Mouse (Mus musculus): ENCODE results near the gene Elac2. TPM values are rescaled to one million over a fixed set of nuclear protein-coding genes. Genes with fewer than 3 reads are reported as not detected.

Elac2 gene
- polyA plus RNA-seq, 1 experiment from 2014 or later: 36.5 TPM

DNA sequence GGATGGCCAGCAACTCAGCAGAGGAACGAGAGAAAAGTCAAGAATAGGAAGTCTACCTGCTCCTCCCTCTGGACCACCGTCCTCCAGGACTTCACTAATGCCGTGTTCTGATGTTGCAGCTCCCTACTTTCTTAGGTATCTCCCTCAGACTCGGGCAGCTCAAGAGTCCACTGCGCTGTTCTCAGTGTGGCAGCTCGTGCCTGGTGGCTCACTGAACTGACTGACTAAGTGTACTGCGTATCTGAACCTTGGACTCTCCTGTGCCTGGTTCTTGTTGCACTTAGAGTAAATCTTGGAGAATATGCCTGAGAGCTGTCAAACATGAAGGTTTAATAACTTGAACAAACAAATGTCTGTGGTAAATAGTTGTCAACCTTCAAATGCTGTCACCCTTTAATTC is 53.4 kb downstream of the Elac2 start:
- no peak for DNase-seq (ENCODE audit: low spot score)
- WGBS: 87% methylated on average over 7 of the region's 7 CpGs
- H3K27me3 ChIP-seq (ENCODE audit: insufficient read depth, poor library complexity, severe bottlenecking): no peaks in the 10 kb centered on the region
- no peak overlapping the region for H3K27ac ChIP-seq
- 0 out of 2 replicates have a peak, but pooled peaks cover 7% of the 10 kb centered on the region for H3K4me1 ChIP-seq
- H3K4me3 ChIP-seq: no peak overlapping the region
- H3K9me3 ChIP-seq: no peaks in the 10 kb centered on the region
- H3K36me3 ChIP-seq: peaks cover 15% of the 10 kb centered on the region; the same call in 1 of the 2 replicates

GRCm38 (mm10) chr11:65038996-65039395 is 60.2 kb downstream of the Elac2 start:
- Histone ChIP-seq H3K9me3 (no peaks in the 10 kb centered on the region), H3K27me3 (ENCODE audit: insufficient read depth, poor library complexity, severe bottlenecking) (no peaks in the 10 kb centered on the region), H3K27ac (no peak overlapping the region), H3K4me1 (peaks cover 5% of the 10 kb centered on the region), H3K4me3 (no peak overlapping the region), H3K36me3 (peaks cover 11% of the 10 kb centered on the region; the same call in 1 of the 2 replicates)
- no peak for DNase-seq (ENCODE audit: low spot score)
- 40% methylated on average over 2 of the region's 2 CpGs for WGBS

DNA sequence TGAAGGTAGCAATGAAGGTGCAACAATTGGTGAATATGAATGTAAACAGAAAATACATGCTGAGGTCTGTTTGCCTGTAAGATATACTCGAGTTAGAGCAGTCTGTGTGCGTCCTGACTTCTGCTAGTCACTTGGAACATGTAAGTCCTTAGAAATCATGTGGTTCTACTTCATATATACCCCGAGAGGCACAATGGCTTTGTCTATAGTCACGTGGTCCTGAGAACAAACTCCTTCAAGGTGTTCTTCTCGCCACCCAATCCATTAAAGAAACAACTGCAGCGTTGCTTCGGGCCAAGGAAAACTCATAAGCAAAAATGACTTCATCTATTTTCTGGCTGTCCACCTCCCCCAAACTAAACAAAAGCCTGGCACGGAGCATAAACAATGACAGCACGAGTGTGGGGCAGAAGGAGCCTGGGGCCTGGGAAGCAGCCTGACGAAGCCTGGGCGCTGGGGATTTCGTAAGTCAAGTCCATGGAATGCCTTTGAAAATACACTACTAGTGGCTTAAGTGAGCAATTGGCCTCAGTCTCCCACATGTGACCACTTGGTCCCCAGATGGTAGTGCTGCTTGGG is 60.8 kb downstream of the Elac2 start:
- no peaks in the 10 kb centered on the region for H3K27me3 ChIP-seq (ENCODE audit: insufficient read depth, poor library complexity, severe bottlenecking)
- no peak for DNase-seq (ENCODE audit: low spot score)
- no peaks in the 10 kb centered on the region for H3K9me3 ChIP-seq
- peaks cover 11% of the 10 kb centered on the region; the same call in 1 of the 2 replicates for H3K36me3 ChIP-seq
- H3K4me3 ChIP-seq: no peak overlapping the region
- peaks cover 5% of the 10 kb centered on the region for H3K4me1 ChIP-seq
- no peak overlapping the region for H3K27ac ChIP-seq
- WGBS: 74% methylated on average over 12 of the region's 12 CpGs

- Histone ChIP-seq H3K4me1 (peaks cover 5% of the 10 kb centered on the region), H3K4me3 (no peak overlapping the region), H3K27ac (no peak overlapping the region), H3K9me3 (no peaks in the 10 kb centered on the region), H3K27me3 (ENCODE audit: insufficient read depth, poor library complexity, severe bottlenecking) (no peaks in the 10 kb centered on the region), H3K36me3 (0 out of 2 replicates have a peak, but pooled peaks cover 6% of the 10 kb centered on the region)
- DNase-seq (ENCODE audit: low spot score): no peak
- 86% methylated on average over 6 of the region's 6 CpGs for WGBS
Measured at GRCm38 (mm10) chr11:65040556-65040955, 61.7 kb downstream of the Elac2 start.

DNA sequence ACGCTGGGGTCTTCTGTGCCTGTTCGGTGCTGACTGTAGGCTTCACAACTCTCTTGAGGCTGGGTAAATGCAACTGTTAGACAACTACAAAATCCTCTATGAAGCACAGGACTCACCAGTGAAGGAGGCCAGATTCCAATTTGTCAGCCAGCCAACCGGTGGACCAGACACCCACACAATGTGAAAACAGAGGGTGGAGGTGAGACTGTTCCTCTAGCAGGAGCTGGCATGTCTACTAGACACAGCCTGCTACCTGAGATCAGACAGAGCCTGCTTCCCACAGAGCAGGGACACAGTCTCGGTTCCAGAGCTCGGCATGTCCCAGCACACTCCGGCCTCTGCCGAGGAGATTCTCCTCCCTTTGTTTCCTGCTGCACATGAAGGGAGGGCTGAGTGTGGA is 70.3 kb downstream of the Elac2 start:
- Histone ChIP-seq H3K27me3 (ENCODE audit: insufficient read depth, poor library complexity, severe bottlenecking) (no peaks in the 10 kb centered on the region), H3K9me3 (no peaks in the 10 kb centered on the region), H3K27ac (no peak overlapping the region), H3K4me1 (no peaks in the 10 kb centered on the region), H3K36me3 (peaks cover 10% of the 10 kb centered on the region; the same call in 1 of the 2 replicates), H3K4me3 (no peak overlapping the region)
- DNase-seq (ENCODE audit: low spot score): no peak
- WGBS: 83% methylated on average over 7 of the region's 7 CpGs

DNA sequence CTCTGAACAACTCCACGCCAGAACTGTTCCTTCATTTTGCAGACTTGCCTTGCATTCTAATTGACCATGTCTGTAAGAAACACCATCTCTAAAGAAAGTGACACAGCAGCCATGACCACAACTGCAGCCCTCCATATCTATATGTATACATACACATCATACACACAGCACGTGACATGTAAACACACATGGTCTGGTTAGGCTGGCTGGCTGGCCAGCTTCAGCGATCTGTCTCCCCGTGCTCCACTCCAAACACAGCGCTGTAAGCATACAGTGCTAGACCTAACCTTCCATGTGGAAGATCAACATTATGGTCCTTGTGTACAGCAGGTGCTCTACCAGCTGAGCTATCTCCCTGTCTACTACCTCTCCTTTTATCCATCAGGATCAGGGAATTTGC is 72.0 kb downstream of the Elac2 start:
- no peaks in the 10 kb centered on the region for H3K27me3 ChIP-seq (ENCODE audit: insufficient read depth, poor library complexity, severe bottlenecking)
- peaks cover 9% of the 10 kb centered on the region for H3K4me1 ChIP-seq
- H3K27ac ChIP-seq: no peak overlapping the region
- H3K4me3 ChIP-seq: no peak overlapping the region
- H3K36me3 ChIP-seq: peaks cover 10% of the 10 kb centered on the region; the same call in 1 of the 2 replicates
- 94% methylated on average over 5 of the region's 5 CpGs for WGBS
- DNase-seq (ENCODE audit: low spot score): no peak
- no peaks in the 10 kb centered on the region for H3K9me3 ChIP-seq

Other genes with a start within 250 kb of the Elac2 start
- 0.14 and 0.16 TPM in 2 replicates for gene 1700086D15Rik, start 180.9 kb downstream of the Elac2 start, polyA plus RNA-seq (2016; fragmentation: Nextera tagmentation; extraction: Ambion mirVana)
- gene Arhgap44, start 183.9 kb downstream of the Elac2 start, polyA plus RNA-seq (2016; fragmentation: Nextera tagmentation; extraction: Ambion mirVana): 8.4 and 11.3 TPM in 2 replicates

Measured in heart, embryonic 10.5 days (tissue).